Mouse (Mus musculus) forebrain, embryonic 16.5 days (tissue): ENCODE measurements at regions not wholly inside any gene's neighbourhood (a gene's known extent, or its start where the extent isn't known, plus 50 kb on each side); places are given as distances from the start of the nearest gene placed in this dataset.

Source experiments
- ATAC-seq: fragments of 200-750 bp; cut with Nextera tagmentation; 2 replicates; pipeline ENCODE4 v1.8.0; 2017; ENCODE audit warnings: mild to moderate bottlenecking, moderate library complexity
- H3K27ac ChIP-seq: fragments of 300-500 bp; sonication (generic); 2 replicates; pipeline ENCODE4 v1.5.1; 2014; ENCODE audit warnings: low read length, control low read depth
- H3K27me3 ChIP-seq: fragments of 300-500 bp; sonication (generic); replicated peaks from 2 replicates; pipeline ENCODE4 v1.6.1; 2014; ENCODE audit warnings: low read length; ENCODE audit not compliant: control insufficient read depth, insufficient read depth
- H3K36me3 ChIP-seq: fragments of 300-500 bp; sonication (generic); 2 replicates; pipeline ENCODE4 v1.6.1; 2014; ENCODE audit not compliant: control insufficient read depth, insufficient read depth
- H3K4me1 ChIP-seq: fragments of 300-500 bp; sonication (generic); replicated peaks from 2 replicates; pipeline ENCODE4 v1.6.1; 2014; ENCODE audit warnings: low read length; ENCODE audit not compliant: control insufficient read depth, insufficient read depth
- H3K4me2 ChIP-seq: fragments of 300-500 bp; sonication (generic); 2 replicates; pipeline ENCODE4 v1.6.1; 2014; ENCODE audit warnings: mild to moderate bottlenecking, low read length, control low read depth
- H3K4me3 ChIP-seq: fragments of 300-500 bp; sonication (generic); replicated peaks from 2 replicates; pipeline ENCODE4 v1.5.1; 2014; ENCODE audit warnings: mild to moderate bottlenecking, low read length, control low read depth
- H3K9ac ChIP-seq: fragments of 300-500 bp; sonication (generic); replicated peaks from 2 replicates; pipeline ENCODE4 v1.6.1; 2014; ENCODE audit warnings: low read depth, low read length, control low read depth
- H3K9me3 ChIP-seq: fragments of 300-500 bp; sonication (generic); 2 replicates; pipeline ENCODE4 v1.6.1; 2016; ENCODE audit warnings: low read length; ENCODE audit not compliant: control insufficient read depth
- WGBS: fragments of 180-500 bp; shearing (Covaris S2); extraction: QIAGEN DNeasy Blood & Tissue Kit; methylation state at CpG from one replicate; pipeline ENCODE4 v1.1.7; 2014; 5-methylcytosine and 5-hydroxymethylcytosine counted together

- Histone ChIP-seq H3K4me2 (no peak overlapping the region), H3K27me3 (no peaks in the 10 kb centered on the region), H3K27ac (no peak overlapping the region), H3K4me1 (no peaks in the 10 kb centered on the region), H3K4me3 (no peak overlapping the region), H3K9me3 (no peaks in the 10 kb centered on the region), H3K36me3 (no peaks in the 10 kb centered on the region), H3K9ac (no peak overlapping the region)
- no peak for ATAC-seq
- WGBS = 90% methylated on average over 6 of the region's 6 CpGs
Measured at GRCm38 (mm10) chr10:87715874-87716600, 142.0 kb upstream of the Igf1 start.

DNA sequence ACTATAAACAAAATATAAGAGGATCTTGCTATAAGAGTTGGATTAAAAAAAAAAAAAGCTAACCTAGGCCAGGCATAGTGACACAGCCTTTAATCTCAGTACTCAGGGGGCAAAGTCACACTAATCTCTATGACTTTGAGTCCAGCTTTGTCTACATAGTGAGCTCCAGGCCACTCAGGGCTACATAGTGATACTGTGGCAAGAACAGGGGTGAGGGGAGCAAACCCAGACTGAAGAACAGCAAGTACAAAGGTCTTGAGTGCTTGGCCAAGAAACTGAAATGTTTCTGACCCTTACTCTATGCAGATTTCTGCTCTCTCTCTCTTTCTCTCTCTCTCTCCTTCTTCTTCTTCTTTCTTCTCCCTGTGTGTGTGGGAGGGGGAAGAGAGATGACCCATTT, 140.9 kb upstream of the Igf1 start:
- H3K4me2 ChIP-seq = no peak overlapping the region

DNA sequence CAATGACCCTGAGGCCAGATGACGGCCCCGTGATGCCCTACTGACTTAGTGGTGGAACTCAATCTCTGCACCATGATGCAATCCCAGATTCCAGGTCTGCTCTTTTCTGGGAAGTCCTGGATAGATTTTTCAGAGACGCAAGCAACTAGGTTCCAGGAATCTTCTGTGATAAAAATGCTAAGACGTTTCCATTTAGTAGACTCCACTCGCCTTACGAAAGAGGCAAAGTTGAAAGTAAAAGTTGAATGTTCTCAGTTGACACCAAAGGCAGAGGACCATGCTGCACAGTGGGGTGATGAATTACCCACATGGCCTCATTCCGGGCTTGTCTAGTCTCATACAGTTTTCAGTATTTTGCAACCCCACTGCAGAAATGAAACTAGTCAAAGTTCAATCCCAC, 139.6 kb upstream of the Igf1 start:
- no peaks in the 10 kb centered on the region for H3K9me3 ChIP-seq
- no peak for ATAC-seq
- WGBS = 95% methylated on average over 7 of the region's 7 CpGs
- H3K27me3 ChIP-seq = no peaks in the 10 kb centered on the region
- no peak overlapping the region for H3K9ac ChIP-seq
- H3K27ac ChIP-seq = no peak overlapping the region
- no peaks in the 10 kb centered on the region for H3K36me3 ChIP-seq
- no peak overlapping the region for H3K4me2 ChIP-seq
- no peak overlapping the region for H3K4me3 ChIP-seq
- no peaks in the 10 kb centered on the region for H3K4me1 ChIP-seq

More for the DNA sequence above, 140.9 kb upstream of the Igf1 start:
- Histone ChIP-seq H3K27me3 (no peaks in the 10 kb centered on the region), H3K9ac (no peak overlapping the region), H3K9me3 (no peaks in the 10 kb centered on the region), H3K4me3 (no peak overlapping the region), H3K4me1 (no peaks in the 10 kb centered on the region), H3K27ac (no peak overlapping the region), H3K36me3 (no peaks in the 10 kb centered on the region)
- ATAC-seq = no peak

DNA sequence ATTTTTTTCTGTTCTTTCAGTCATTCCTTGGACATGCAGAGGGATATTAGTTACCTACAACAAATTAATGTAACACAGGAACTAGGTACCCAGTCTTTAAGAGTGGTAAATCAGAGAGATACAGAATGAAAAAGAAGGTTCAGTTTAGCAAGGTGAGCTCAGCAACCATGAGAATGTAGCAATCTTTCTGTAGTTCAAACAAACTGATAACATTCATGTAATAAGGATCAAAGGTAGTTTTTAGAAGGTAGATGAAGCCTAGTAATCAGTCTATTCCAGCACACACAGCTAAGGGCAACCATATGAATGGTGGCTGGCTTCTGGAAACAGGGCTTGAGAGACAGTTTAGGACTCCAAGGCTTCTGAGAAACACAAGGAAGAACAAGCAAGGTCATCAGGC, 138.1 kb upstream of the Igf1 start:
- H3K4me3 ChIP-seq = no peak overlapping the region
- no peak overlapping the region for H3K9ac ChIP-seq
- H3K4me2 ChIP-seq = no peak overlapping the region
- H3K27me3 ChIP-seq = no peaks in the 10 kb centered on the region
- no peak for ATAC-seq
- no peak overlapping the region for H3K27ac ChIP-seq
- no peaks in the 10 kb centered on the region for H3K9me3 ChIP-seq
- H3K36me3 ChIP-seq = no peaks in the 10 kb centered on the region
- H3K4me1 ChIP-seq = no peaks in the 10 kb centered on the region

DNA sequence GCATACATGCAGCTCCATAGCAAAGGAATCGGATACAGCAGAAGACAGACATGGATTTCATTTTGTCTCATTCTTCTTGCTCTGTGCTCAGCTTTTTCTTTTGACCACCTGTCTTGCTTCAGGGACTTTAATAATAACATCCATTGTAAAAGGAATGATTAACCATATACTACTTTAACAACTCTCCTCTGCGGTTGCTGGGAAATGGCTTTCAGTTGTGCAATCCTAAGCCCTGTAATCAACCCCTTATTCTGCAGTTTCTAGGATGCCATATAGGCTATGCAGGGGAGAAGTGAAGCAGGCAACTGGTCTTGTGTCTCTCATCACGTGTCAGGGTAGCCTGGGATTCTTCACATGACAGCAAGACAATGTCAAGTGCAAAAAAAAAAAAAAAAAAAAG, 135.8 kb upstream of the Igf1 start:
- H3K36me3 ChIP-seq = no peaks in the 10 kb centered on the region
- no peak for ATAC-seq
- H3K9me3 ChIP-seq = no peaks in the 10 kb centered on the region
- H3K27me3 ChIP-seq = no peaks in the 10 kb centered on the region
- WGBS = 78% methylated on average over 3 of the region's 3 CpGs
- no peak overlapping the region for H3K27ac ChIP-seq
- H3K4me3 ChIP-seq = no peak overlapping the region
- no peak overlapping the region for H3K9ac ChIP-seq
- H3K4me1 ChIP-seq = no peaks in the 10 kb centered on the region
- H3K4me2 ChIP-seq = no peak overlapping the region

- ATAC-seq = no peak
- Histone ChIP-seq H3K4me3 (no peak overlapping the region), H3K9me3 (no peaks in the 10 kb centered on the region)
Measured at GRCm38 (mm10) chr10:87732658-87733057, 125.4 kb upstream of the Igf1 start.

GRCm38 (mm10) chr10:87733241-87733640, 124.8 kb upstream of the Igf1 start:
- Histone ChIP-seq H3K36me3 (no peaks in the 10 kb centered on the region), H3K27me3 (no peaks in the 10 kb centered on the region), H3K4me2 (no peak overlapping the region), H3K4me1 (no peaks in the 10 kb centered on the region), H3K9ac (no peak overlapping the region), H3K27ac (no peak overlapping the region), H3K9me3 (no peaks in the 10 kb centered on the region), H3K4me3 (no peak overlapping the region)
- no peak for ATAC-seq
- 81% methylated on average over 7 of the region's 7 CpGs for WGBS

More at GRCm38 (mm10) chr10:87732658-87733057, 125.4 kb upstream of the Igf1 start:
- no peaks in the 10 kb centered on the region for H3K4me1 ChIP-seq
- H3K4me2 ChIP-seq = no peak overlapping the region
- 89% methylated on average over 1 of the region's 1 CpGs for WGBS
- H3K27ac ChIP-seq = no peak overlapping the region
- no peak overlapping the region for H3K9ac ChIP-seq
- H3K36me3 ChIP-seq = no peaks in the 10 kb centered on the region
- H3K27me3 ChIP-seq = no peaks in the 10 kb centered on the region

GRCm38 (mm10) chr10:87740323-87740722, 117.7 kb upstream of the Igf1 start:
- no peak for ATAC-seq
- 75% methylated on average over 8 of the region's 8 CpGs for WGBS
- no peak overlapping the region for H3K27ac ChIP-seq
- no peak overlapping the region for H3K4me3 ChIP-seq
- no peaks in the 10 kb centered on the region for H3K36me3 ChIP-seq
- H3K9ac ChIP-seq = no peak overlapping the region
- no peaks in the 10 kb centered on the region for H3K27me3 ChIP-seq
- H3K4me2 ChIP-seq = no peak overlapping the region
- no peaks in the 10 kb centered on the region for H3K9me3 ChIP-seq
- no peaks in the 10 kb centered on the region for H3K4me1 ChIP-seq

- 94% methylated on average over 3 of the region's 3 CpGs for WGBS
- ATAC-seq = no peak
- H3K4me3 ChIP-seq = no peak overlapping the region
- H3K9me3 ChIP-seq = no peaks in the 10 kb centered on the region
- H3K27me3 ChIP-seq = no peaks in the 10 kb centered on the region
- no peak overlapping the region for H3K27ac ChIP-seq
- no peaks in the 10 kb centered on the region for H3K4me1 ChIP-seq
- no peak overlapping the region for H3K4me2 ChIP-seq
- H3K9ac ChIP-seq = no peak overlapping the region
- H3K36me3 ChIP-seq = no peaks in the 10 kb centered on the region
Measured at GRCm38 (mm10) chr10:87742766-87743165, 115.3 kb upstream of the Igf1 start.
